Mouse (Mus musculus) bone marrow macrophage, adult 2 months (primary cell): ENCODE results near the gene Tm9sf2.

Source experiments
- CTCF ChIP-seq: IDR thresholded peaks from 2 replicates; pipeline ENCODE4 v1.5.1; 2012; ENCODE audit warnings: low read depth, mild to moderate bottlenecking, low read length, moderate library complexity
- POLR2A ChIP-seq: IDR thresholded peaks from 2 replicates; pipeline ENCODE4 v1.6.1; 2012; ENCODE audit warnings: mild to moderate bottlenecking, low read depth, low read length, borderline replicate concordance

GRCm38 (mm10) chr14:122107481-122108214 is 810 bp downstream of the Tm9sf2 start:
- TF ChIP-seq CTCF, result no peak
- no peak for TF ChIP-seq POLR2A
